Mouse (Mus musculus) hindbrain, embryonic 10.5 days (tissue): Measurements from ENCODE around the gene Rita1. TPM values are rescaled to one million over a fixed set of nuclear protein-coding genes. Genes with fewer than 3 reads are reported as not detected.

Experiments
- DNase-seq: peaks from one replicate; pipeline ENCODE4 v3.0.0-alpha.2; 2017; ENCODE audit warnings: low spot score
- H3K27ac ChIP-seq: fragments of 300-500 bp; sonication (generic); 2 replicates; pipeline ENCODE4 v1.5.1; 2016; ENCODE audit warnings: mild to moderate bottlenecking, moderate library complexity
- H3K27me3 ChIP-seq: fragments of 300-500 bp; sonication (generic); 2 replicates; pipeline ENCODE4 v1.6.1; 2016; ENCODE audit warnings: mild to moderate bottlenecking; ENCODE audit not compliant: poor library complexity, insufficient read depth, severe bottlenecking
- H3K36me3 ChIP-seq: fragments of 300-500 bp; sonication (generic); 2 replicates; pipeline ENCODE4 v1.6.1; 2016; ENCODE audit warnings: mild to moderate bottlenecking, moderate library complexity
- H3K4me1 ChIP-seq: fragments of 300-500 bp; sonication (generic); replicated peaks from 2 replicates; pipeline ENCODE4 v1.6.1; 2016; ENCODE audit warnings: mild to moderate bottlenecking
- H3K4me3 ChIP-seq: fragments of 300-500 bp; sonication (generic); 2 replicates; pipeline ENCODE4 v1.5.1; 2016; ENCODE audit warnings: mild to moderate bottlenecking, moderate library complexity
- H3K9me3 ChIP-seq: fragments of 300-500 bp; sonication (generic); 2 replicates; pipeline ENCODE4 v1.6.1; 2016; ENCODE audit warnings: mild to moderate bottlenecking, moderate library complexity
- WGBS: fragments of 180-500 bp; shearing (Covaris S2); methylation state at CpG from one replicate; pipeline ENCODE4 v1.1.7; 2016; 5-methylcytosine and 5-hydroxymethylcytosine counted together
- polyA plus RNA-seq: library from polyadenylated mRNA; unstranded; fragments of >200 nt; fragmentation: Nextera tagmentation; extraction: Ambion mirVana; gene quantifications from 2 replicates; pipeline ENCODE4 v1.2.1, GENCODE M21; 2016

Rita1 gene
- polyA plus RNA-seq, 1 experiment from 2014 or later, result 19.0 TPM

DNA sequence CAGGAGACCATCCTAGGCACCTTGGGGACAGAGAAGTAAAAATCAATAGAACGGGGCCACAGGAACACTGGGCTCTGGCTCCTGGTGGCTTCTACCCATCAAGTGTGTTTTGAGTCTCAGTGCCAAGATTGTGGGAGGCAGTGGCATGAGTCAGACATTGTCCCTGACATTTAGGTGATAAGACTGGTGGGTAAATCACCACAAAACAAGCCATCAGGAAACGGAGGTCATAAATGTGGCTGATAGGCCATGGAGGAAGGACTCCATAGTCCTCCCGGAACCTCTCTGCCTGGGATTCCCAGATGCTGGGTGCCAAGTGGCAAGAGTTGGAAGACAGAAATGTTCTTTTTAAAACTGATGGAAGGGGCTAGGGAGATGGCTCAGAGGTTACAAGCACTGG, 31.8 kb upstream of the Rita1 start:
- DNase-seq, result no peak
- no peaks in the 10 kb centered on the region for H3K36me3 ChIP-seq
- no peak overlapping the region for H3K27ac ChIP-seq
- H3K4me1 ChIP-seq, result peaks cover 9% of the 10 kb centered on the region
- H3K4me3 ChIP-seq, result no peak overlapping the region
- H3K27me3 ChIP-seq, result peaks cover 32% of the 10 kb centered on the region
- 87% methylated on average over 3 of the region's 3 CpGs for WGBS
- no peaks in the 10 kb centered on the region for H3K9me3 ChIP-seq

DNA sequence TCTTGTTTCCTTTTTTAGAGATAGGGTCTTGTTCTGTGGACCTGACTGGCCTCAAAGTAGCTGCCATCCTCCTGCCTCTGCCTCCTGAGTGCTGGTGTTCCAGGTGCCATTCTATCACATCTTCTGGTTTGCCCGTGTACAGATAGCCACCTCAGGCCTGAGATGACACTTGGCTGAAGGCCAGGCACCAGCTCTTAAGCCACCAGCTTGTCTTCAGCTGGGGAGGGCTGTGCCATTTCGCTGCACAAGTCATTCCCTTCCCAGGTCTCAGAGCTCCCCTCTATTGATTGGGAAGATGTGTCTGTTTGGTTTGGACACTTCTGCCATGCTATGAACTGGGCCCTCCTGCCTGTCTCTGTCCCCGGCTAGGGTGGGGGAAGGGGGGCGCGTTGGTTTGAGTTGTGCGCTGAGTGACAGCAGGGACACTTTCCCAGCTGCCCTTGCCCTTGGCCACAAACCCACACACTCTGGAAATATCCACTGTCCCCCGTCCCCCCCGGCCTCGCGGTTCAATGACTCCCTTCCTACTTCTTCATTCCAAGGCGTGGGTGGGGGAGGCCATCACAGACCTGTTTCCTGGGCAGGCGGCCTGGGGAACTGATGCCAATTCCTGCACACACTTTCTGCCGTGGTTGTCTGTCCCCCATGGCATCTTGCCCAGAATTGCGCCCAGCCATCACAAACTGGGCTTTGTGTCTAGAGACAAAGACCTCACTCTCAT, 31.1 kb upstream of the Rita1 start:
- 81% methylated on average over 14 of the region's 14 CpGs for WGBS
- no peaks in the 10 kb centered on the region for H3K36me3 ChIP-seq
- no peak for DNase-seq

DNA sequence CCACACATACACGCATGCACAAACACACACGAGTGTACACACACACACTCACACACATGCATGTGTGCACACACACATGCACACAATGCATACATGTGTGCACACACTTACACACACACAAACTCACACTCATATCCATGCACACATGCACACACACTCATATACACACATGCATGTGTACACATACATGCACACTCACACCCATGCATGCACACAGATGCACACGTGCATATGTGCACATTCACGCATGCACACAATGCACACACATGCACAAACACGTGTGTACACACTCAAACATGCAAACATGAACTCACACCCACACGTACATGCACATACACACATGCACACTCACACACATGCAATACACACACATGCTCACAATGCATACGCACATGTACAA, 27.7 kb upstream of the Rita1 start:
- Histone ChIP-seq H3K4me3 (no peak overlapping the region), H3K27ac (no peak overlapping the region), H3K9me3 (no peaks in the 10 kb centered on the region), H3K36me3 (no peaks in the 10 kb centered on the region), H3K27me3 (no peaks in the 10 kb centered on the region), H3K4me1 (peaks cover under 1% of the 10 kb centered on the region; the same call in 1 of the 2 replicates)
- 94% methylated on average over 7 of the region's 7 CpGs for WGBS
- DNase-seq, result no peak

More for the DNA sequence above, 31.1 kb upstream of the Rita1 start:
- no peak overlapping the region for H3K4me3 ChIP-seq
- H3K27me3 ChIP-seq, result peaks cover 25% of the 10 kb centered on the region
- H3K27ac ChIP-seq, result no peak overlapping the region
- peaks cover 2% of the 10 kb centered on the region for H3K4me1 ChIP-seq
- H3K9me3 ChIP-seq, result no peaks in the 10 kb centered on the region

DNA sequence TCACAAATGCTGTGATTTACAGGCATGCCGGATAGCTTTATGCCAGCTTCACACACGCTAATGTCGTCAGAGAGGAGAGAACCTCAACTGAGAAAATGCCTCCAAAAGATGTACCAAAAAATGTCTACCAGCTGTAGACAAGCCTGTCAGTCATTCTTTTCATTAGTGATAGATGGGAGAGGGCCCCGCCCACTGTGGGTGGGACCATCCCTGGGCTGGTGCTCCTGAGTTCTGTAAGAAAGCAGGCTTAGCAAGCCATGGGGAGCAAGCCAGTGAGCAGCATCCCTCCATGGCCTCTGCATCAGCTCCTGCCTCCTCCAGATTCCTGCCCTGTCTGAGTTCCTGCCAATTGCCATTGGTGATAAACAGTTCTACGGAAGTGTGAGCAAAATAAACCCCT, 23.2 kb upstream of the Rita1 start:
- no peaks in the 10 kb centered on the region for H3K36me3 ChIP-seq
- no peak for DNase-seq
- H3K9me3 ChIP-seq, result peaks cover 8% of the 10 kb centered on the region; the same call in 1 of the 2 replicates
- WGBS, result 91% methylated on average over 5 of the region's 5 CpGs
- no peak overlapping the region for H3K4me3 ChIP-seq
- H3K27ac ChIP-seq, result no peak overlapping the region
- H3K4me1 ChIP-seq, result peaks cover 19% of the 10 kb centered on the region
- H3K27me3 ChIP-seq, result peaks cover 19% of the 10 kb centered on the region

DNA sequence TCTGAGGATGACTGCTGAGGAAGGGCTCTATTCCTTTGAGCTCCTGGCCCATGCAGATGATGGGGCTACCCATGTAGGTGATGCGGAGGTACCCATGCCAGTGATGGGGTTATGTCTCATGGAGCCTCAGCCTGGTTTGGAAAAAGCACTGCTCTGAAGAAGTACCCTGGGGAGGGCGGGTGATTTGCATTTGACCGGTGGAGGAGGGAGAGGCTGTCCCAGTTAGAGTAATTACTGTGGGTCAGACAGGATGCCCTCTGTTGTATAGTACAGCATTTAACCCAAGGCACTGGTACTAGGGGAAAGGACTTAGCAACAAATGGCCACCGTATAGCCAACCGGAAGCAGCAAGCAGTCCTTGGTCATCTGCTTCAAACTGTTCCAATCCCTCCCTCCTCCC, 22.5 kb upstream of the Rita1 start:
- H3K4me3 ChIP-seq, result no peak overlapping the region
- H3K4me1 ChIP-seq, result peaks cover 19% of the 10 kb centered on the region
- peaks cover 27% of the 10 kb centered on the region for H3K27me3 ChIP-seq
- no peaks in the 10 kb centered on the region; the same call in 1 of the 2 replicates for H3K36me3 ChIP-seq
- no peak overlapping the region for H3K27ac ChIP-seq
- 58% methylated on average over 5 of the region's 5 CpGs for WGBS
- peaks cover 8% of the 10 kb centered on the region; the same call in 1 of the 2 replicates for H3K9me3 ChIP-seq
- DNase-seq, result no peak

DNA sequence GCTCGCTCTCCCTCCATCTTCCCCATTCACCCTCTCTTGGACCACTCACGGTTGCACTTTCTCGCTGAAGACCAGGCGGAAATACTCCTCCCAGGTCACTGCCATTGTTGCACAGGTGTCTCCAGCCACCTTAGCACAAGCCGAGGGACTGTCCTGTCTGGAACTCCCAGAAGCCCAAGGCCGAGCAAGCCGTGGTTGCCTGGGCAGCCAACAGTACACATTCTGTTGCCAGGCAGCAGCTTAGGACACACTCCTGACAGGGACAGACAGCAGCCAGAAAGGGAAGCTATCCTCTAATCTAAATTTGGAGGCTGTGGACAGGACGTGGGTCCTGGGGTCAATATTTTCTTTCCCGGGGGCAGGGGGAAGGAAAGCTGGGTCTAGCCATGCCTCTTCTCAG, 21.7 kb upstream of the Rita1 start, which contains the start of gene Cfap73:
TSS of gene Cfap73 (minus strand) at position 105 of the 400 bp plus-strand sequence.
- H3K27ac ChIP-seq, result no peak within 1 kb of the TSS
- H3K4me3 ChIP-seq, result no peak within 1 kb of the TSS
- peaks cover 30% of the 10 kb centered on the region for H3K27me3 ChIP-seq
- peaks cover 1% of the 10 kb centered on the region; the same call in 1 of the 2 replicates for H3K36me3 ChIP-seq
- peaks cover 8% of the 10 kb centered on the region; the same call in 1 of the 2 replicates for H3K9me3 ChIP-seq
- no peak for DNase-seq
- H3K4me1 ChIP-seq, result peaks cover 19% of the 10 kb centered on the region
- 61% methylated on average over 9 of the region's 9 CpGs for WGBS

GRCm38 (mm10) chr5:120631892-120632291, 19.5 kb upstream of the Rita1 start:
- peaks cover 38% of the 10 kb centered on the region for H3K4me1 ChIP-seq
- H3K4me3 ChIP-seq, result no peak overlapping the region
- H3K9me3 ChIP-seq, result peaks cover 8% of the 10 kb centered on the region; the same call in 1 of the 2 replicates
- H3K36me3 ChIP-seq, result peaks cover 20% of the 10 kb centered on the region
- 89% methylated on average over 5 of the region's 5 CpGs for WGBS
- DNase-seq, result no peak
- H3K27me3 ChIP-seq, result peaks cover 30% of the 10 kb centered on the region
- H3K27ac ChIP-seq, result no peak overlapping the region

- peak overlapping the region; percentile 36 for H3K4me3 ChIP-seq
- no peak overlapping the region for H3K27ac ChIP-seq
- peaks cover 46% of the 10 kb centered on the region for H3K4me1 ChIP-seq
- DNase-seq, result no peak
- peaks cover 30% of the 10 kb centered on the region for H3K27me3 ChIP-seq
- peaks cover 8% of the 10 kb centered on the region; the same call in 1 of the 2 replicates for H3K9me3 ChIP-seq
- 9% methylated on average over 29 of the region's 29 CpGs for WGBS
- H3K36me3 ChIP-seq, result peaks cover 28% of the 10 kb centered on the region
Measured at GRCm38 (mm10) chr5:120631128-120631527, 18.7 kb upstream of the Rita1 start.

GRCm38 (mm10) chr5:120628624-120629023, 16.2 kb upstream of the Rita1 start:
- Histone ChIP-seq H3K4me1 (peaks cover 36% of the 10 kb centered on the region), H3K27me3 (peaks cover 30% of the 10 kb centered on the region), H3K4me3 (no peak overlapping the region), H3K36me3 (peaks cover 53% of the 10 kb centered on the region), H3K9me3 (peaks cover 8% of the 10 kb centered on the region; the same call in 1 of the 2 replicates), H3K27ac (peak overlapping the region; percentile 60; the same call in 1 of the 2 replicates)
- DNase-seq, result no peak
- WGBS, result 88% methylated on average over 7 of the region's 7 CpGs

DNA sequence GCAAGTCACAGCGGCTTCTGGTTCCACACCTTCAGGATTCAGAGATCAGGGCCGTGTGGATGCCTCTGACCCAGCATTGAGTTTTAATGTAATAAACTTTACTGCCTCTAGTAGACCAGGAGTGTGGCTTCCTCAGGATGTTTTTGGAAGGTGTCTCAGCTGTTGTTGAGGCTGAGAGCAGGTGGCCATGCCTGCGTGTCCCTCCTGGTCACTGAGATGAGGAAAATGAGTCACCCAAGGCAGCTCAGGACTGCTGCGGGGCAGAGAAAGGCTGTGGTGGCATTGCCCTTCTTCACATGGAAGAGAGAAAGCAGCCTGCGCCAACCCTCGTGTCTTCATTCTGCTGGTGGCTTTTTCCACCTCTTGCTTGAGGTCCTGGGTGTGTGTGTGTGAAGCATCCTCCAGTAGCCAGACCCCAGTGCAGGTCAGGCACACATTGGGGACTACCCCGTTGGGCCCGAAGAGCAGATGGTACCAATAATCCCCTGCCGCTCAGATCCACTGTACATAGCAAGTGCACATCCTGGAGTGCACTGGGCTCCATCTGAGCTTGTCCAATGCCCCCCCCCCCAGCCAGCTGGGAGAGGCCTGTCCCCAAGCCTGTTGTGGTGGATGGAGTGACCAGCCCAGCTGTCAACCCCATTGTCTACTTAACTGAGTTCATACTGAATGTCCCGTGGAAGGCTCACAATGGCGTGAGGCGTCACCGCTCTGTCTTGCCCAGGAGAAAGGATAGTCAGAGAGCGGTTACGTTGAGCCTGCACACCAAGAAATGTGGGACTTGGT, 15.3 kb upstream of the Rita1 start:
- 86% methylated on average over 15 of the region's 15 CpGs for WGBS
- no peak overlapping the region for H3K4me3 ChIP-seq
- peak overlapping the region; percentile 67 for H3K27ac ChIP-seq

GRCm38 (mm10) chr5:120626399-120626798, 14.0 kb upstream of the Rita1 start:
- Histone ChIP-seq H3K4me1 (peaks cover 35% of the 10 kb centered on the region), H3K27ac (peak overlapping the region; percentile 67; the same call in 1 of the 2 replicates), H3K36me3 (peaks cover 75% of the 10 kb centered on the region), H3K27me3 (peaks cover 19% of the 10 kb centered on the region), H3K4me3 (no peak overlapping the region), H3K9me3 (no peaks in the 10 kb centered on the region)
- DNase-seq, result peak; percentile 76
- 26% methylated on average over 19 of the region's 19 CpGs for WGBS

More for the DNA sequence above, 15.3 kb upstream of the Rita1 start:
- peaks cover 8% of the 10 kb centered on the region; the same call in 1 of the 2 replicates for H3K9me3 ChIP-seq
- peaks cover 30% of the 10 kb centered on the region for H3K27me3 ChIP-seq
- peak; percentile 38 for DNase-seq
- peaks cover 62% of the 10 kb centered on the region for H3K36me3 ChIP-seq
- peaks cover 36% of the 10 kb centered on the region for H3K4me1 ChIP-seq

GRCm38 (mm10) chr5:120624427-120624826, 12.0 kb upstream of the Rita1 start:
- Histone ChIP-seq H3K36me3 (peaks cover 95% of the 10 kb centered on the region), H3K27me3 (no peaks in the 10 kb centered on the region), H3K27ac (no peak overlapping the region), H3K4me3 (no peak overlapping the region), H3K4me1 (peaks cover 31% of the 10 kb centered on the region), H3K9me3 (no peaks in the 10 kb centered on the region)
- WGBS, result 94% methylated on average over 10 of the region's 10 CpGs
- DNase-seq, result no peak
